Mouse (Mus musculus) embryonic facial prominence, embryonic 10.5 days (tissue): Measurements from ENCODE around the gene Cpt2. TPM values are rescaled to one million over a fixed set of nuclear protein-coding genes. Genes with fewer than 3 reads are reported as not detected.
A peak's percentile ranks its signal among the peaks of the same experiment; 100 is the strongest.

Experiments
- DNase-seq: peaks from one replicate; pipeline ENCODE4 v3.0.0-alpha.2; 2017; ENCODE audit warnings: low spot score
- H3K27ac ChIP-seq: fragments of 300-500 bp; sonication (generic); replicated peaks from 2 replicates; pipeline ENCODE4 v1.5.1; 2016; ENCODE audit warnings: mild to moderate bottlenecking
- H3K27me3 ChIP-seq: fragments of 300-500 bp; sonication (generic); replicated peaks from 2 replicates; pipeline ENCODE4 v1.6.1; 2016; ENCODE audit warnings: low read depth, mild to moderate bottlenecking; ENCODE audit not compliant: poor library complexity, severe bottlenecking
- H3K36me3 ChIP-seq: fragments of 300-500 bp; sonication (generic); replicated peaks from 2 replicates; pipeline ENCODE4 v1.6.1; 2016; ENCODE audit warnings: mild to moderate bottlenecking, moderate library complexity
- H3K4me1 ChIP-seq: fragments of 300-500 bp; sonication (generic); 2 replicates; pipeline ENCODE4 v1.6.1; 2016
- H3K4me3 ChIP-seq: fragments of 300-500 bp; sonication (generic); 2 replicates; pipeline ENCODE4 v1.5.1; 2016; ENCODE audit warnings: mild to moderate bottlenecking, moderate library complexity
- H3K9me3 ChIP-seq: fragments of 300-500 bp; sonication (generic); 2 replicates; pipeline ENCODE4 v1.6.1; 2016; ENCODE audit warnings: mild to moderate bottlenecking
- WGBS: fragments of 180-500 bp; shearing (Covaris S2); methylation state at CpG from one replicate; pipeline ENCODE4 v1.1.7; 2016; 5-methylcytosine and 5-hydroxymethylcytosine counted together
- polyA plus RNA-seq: library from polyadenylated mRNA; unstranded; fragments of >200 nt; fragmentation: Nextera tagmentation; extraction: Ambion mirVana; gene quantifications from 2 replicates; pipeline ENCODE4 v1.2.1, GENCODE M21; 2016

The Cpt2 gene
- polyA plus RNA-seq = 35.7 and 38.4 TPM in 2 replicates

DNA sequence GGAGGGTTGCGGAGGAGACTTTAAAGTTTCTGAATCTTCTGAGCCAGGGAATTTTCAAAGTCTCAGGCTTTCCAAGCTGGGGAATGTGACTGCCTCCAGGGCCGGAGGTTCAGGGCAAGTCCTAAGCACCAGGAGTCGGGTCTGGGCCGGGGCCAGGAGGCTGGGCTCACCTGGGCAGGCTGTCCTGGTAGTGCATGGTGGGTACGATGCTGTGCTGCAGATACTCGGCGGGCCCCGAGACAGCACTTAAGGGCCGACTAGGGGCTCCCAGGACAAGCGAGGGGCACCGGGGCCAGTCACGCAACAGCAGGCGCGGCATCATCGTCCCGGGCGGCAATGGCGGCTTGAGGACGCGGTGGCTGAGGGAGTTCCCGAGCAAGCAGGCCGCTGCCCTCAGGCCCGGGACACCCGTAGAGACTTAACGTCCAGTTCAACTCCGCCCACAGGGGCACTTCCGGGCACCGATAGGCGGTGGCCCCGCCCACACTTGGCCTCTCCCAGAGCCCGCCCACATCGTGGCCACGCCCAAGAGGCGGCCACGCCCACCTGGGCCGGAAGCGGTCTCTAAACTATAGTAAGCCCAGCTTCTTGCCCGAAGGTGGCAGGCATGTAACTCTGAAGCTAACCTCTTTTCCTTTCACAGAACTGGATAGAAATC is at the start of gene Cpt2:
TSS of gene Cpt2 (minus strand) at position 466 of the 658 bp plus-strand sequence.
- H3K36me3 ChIP-seq = peaks cover 7% of the 10 kb centered on the region; the same call in 1 of the 2 replicates
- H3K27ac ChIP-seq = peak within 1 kb of the TSS; percentile 85
- peak; percentile 97 for DNase-seq
- 2% methylated on average over 38 of the region's 38 CpGs for WGBS
- H3K4me3 ChIP-seq = peak within 1 kb of the TSS; percentile 65
- H3K27me3 ChIP-seq = no peaks in the 10 kb centered on the region
- no peaks in the 10 kb centered on the region for H3K9me3 ChIP-seq
- peaks cover 16% of the 10 kb centered on the region for H3K4me1 ChIP-seq

GRCm38 (mm10) chr4:107971162-107971561 is 47.8 kb upstream of the Cpt2 start:
- no peak for DNase-seq
- Histone ChIP-seq H3K4me1 (peaks cover 14% of the 10 kb centered on the region), H3K36me3 (no peaks in the 10 kb centered on the region), H3K9me3 (no peaks in the 10 kb centered on the region), H3K27me3 (no peaks in the 10 kb centered on the region), H3K4me3 (no peak overlapping the region), H3K27ac (no peak overlapping the region)
- WGBS = 86% methylated on average over 1 of the region's 1 CpGs

- no peak overlapping the region for H3K4me3 ChIP-seq
- H3K27ac ChIP-seq = no peak overlapping the region
- H3K4me1 ChIP-seq = peaks cover 14% of the 10 kb centered on the region
- no peak for DNase-seq
- no peaks in the 10 kb centered on the region for H3K36me3 ChIP-seq
- no peaks in the 10 kb centered on the region for H3K9me3 ChIP-seq
- H3K27me3 ChIP-seq = no peaks in the 10 kb centered on the region
Measured at GRCm38 (mm10) chr4:107969781-107970180, 46.4 kb upstream of the Cpt2 start.

DNA sequence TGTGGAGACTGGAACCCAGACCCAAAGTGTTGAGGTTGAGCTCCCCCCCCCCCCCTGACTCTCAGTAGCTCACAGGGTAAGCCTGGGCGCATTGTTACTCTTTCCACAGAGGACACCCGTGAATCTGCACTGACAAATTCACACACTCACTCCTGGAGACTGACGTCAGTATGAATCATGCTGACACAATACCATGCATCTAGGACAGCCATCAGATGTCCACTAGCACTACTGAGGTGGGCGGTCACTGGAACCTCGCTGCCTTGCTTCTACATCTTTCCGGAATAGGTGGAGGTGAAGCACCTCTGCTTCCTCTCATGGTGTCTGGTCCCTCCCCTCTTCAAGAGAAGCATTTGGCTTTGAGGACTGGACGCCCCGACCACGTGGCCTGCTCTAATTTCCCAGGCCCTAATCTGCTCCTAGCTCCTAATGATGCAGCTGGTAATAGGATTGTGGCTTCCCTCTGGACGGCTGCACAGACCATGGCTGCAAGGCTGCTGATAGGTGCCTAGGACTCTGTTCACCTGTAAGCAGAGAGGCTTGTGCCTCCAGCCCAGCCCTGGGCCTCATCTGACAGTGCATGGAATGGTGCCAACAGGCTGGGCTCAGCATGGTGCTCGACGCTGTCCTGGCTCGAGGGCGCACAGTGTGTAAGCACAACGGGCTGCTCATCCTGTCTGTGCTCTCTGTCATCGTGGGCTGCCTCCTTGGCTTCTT is 44.7 kb upstream of the Cpt2 start, which contains the start of gene Slc1a7:
TSS of gene Slc1a7 (plus strand) at position 367 of the 717 bp plus-strand sequence.
- no peak within 1 kb of the TSS for H3K4me3 ChIP-seq
- peaks cover 14% of the 10 kb centered on the region for H3K4me1 ChIP-seq
- DNase-seq = no peak
- no peaks in the 10 kb centered on the region for H3K36me3 ChIP-seq
- no peaks in the 10 kb centered on the region for H3K9me3 ChIP-seq
- no peaks in the 10 kb centered on the region for H3K27me3 ChIP-seq
- H3K27ac ChIP-seq = no peak within 1 kb of the TSS; the same call in 1 of the 2 replicates
- WGBS = 84% methylated on average over 16 of the region's 16 CpGs

GRCm38 (mm10) chr4:107966416-107967109 is 43.2 kb upstream of the Cpt2 start:
- DNase-seq = no peak
- 0 out of 2 replicates have a peak, but pooled peaks cover 2% of the 10 kb centered on the region for H3K27me3 ChIP-seq
- H3K9me3 ChIP-seq = no peaks in the 10 kb centered on the region
- peaks cover 20% of the 10 kb centered on the region for H3K4me1 ChIP-seq
- no peak overlapping the region for H3K27ac ChIP-seq
- no peaks in the 10 kb centered on the region for H3K36me3 ChIP-seq
- WGBS = 55% methylated on average over 5 of the region's 5 CpGs
- H3K4me3 ChIP-seq = no peak overlapping the region

- Histone ChIP-seq H3K9me3 (no peaks in the 10 kb centered on the region), H3K4me1 (peaks cover 14% of the 10 kb centered on the region), H3K4me3 (no peak overlapping the region), H3K36me3 (no peaks in the 10 kb centered on the region), H3K27me3 (0 out of 2 replicates have a peak, but pooled peaks cover 2% of the 10 kb centered on the region), H3K27ac (no peak overlapping the region)
- DNase-seq = no peak
- WGBS = 91% methylated on average over 2 of the region's 2 CpGs
Measured at GRCm38 (mm10) chr4:107962792-107963191, 39.4 kb upstream of the Cpt2 start.

DNA sequence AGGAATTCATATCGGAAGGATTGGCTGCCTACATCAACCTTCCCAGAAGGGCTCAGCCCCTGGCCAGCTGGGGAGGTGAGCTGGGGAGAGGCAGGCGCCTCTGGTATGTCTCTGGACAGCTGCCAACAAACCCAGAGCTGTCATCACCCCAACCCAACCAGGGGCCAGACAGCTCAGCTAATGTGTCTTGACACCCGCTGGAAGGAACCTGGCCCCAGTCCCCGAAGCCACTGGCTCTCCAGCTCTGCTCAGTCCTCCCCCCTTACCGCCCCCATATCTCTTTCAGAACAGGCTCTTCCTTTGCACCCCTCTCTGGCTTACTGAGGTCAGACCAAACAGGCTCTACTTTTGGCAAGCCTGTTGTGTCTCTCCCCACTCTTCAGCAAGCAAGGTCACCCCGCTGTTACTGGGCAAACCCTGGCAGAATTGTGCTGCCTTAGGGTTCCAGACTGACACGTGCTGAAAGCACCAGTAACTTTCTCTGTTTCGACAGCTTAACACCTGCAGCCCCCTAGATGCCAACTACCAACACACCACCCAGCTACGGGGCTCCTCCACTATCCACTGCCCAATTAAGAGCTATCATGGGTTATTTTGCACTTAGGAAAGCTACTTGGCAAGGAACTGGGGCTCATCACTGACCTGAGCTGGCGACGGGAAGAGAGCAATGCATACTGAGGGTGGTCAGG is 38.8 kb upstream of the Cpt2 start:
- no peak for DNase-seq
- Histone ChIP-seq H3K36me3 (no peaks in the 10 kb centered on the region), H3K4me1 (peaks cover 14% of the 10 kb centered on the region), H3K27ac (no peak overlapping the region), H3K27me3 (0 out of 2 replicates have a peak, but pooled peaks cover 2% of the 10 kb centered on the region), H3K9me3 (no peaks in the 10 kb centered on the region), H3K4me3 (no peak overlapping the region)
- 79% methylated on average over 11 of the region's 11 CpGs for WGBS

DNA sequence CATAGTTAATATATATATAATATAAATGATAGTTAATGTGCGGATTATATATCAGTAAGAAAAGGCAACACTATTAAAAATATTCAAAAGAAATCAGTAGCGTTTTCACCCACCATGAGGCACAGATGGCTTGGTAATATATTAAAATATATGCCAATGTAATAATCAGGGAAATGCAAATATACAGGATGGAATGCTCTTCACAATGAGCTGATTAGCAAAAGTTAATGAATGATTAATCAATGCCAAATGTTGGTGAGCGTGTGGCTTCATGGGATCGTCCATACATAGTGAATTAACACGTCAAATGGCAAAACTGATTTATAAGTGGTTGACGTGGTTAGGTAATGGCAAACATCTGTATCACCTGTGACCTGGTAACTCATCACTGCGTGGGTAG is 35.1 kb upstream of the Cpt2 start:
- Histone ChIP-seq H3K36me3 (no peaks in the 10 kb centered on the region), H3K4me1 (peaks cover 7% of the 10 kb centered on the region; the same call in 1 of the 2 replicates), H3K9me3 (no peaks in the 10 kb centered on the region), H3K27me3 (0 out of 2 replicates have a peak, but pooled peaks cover 2% of the 10 kb centered on the region), H3K4me3 (no peak overlapping the region), H3K27ac (no peak overlapping the region)
- 78% methylated on average over 7 of the region's 7 CpGs for WGBS
- DNase-seq = no peak

DNA sequence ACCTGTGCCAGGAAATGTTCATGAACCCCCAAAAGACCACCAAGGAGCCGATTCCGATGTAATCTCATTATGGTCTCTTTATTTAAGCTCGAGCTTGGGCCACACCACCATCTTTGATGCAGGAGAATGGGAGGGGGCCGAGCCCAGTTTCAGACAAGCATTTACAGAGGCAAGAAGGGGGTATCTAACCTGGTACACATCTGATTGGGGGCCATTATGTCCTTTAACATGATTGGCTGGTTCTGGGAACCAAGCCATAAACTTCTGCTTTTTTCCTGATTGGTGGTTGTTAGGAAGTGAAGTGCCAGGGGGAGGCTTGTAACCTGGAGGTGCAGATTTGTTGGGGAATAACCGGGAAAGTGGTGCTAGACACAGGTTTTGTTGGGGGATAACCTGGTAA is 32.3 kb upstream of the Cpt2 start:
- 79% methylated on average over 5 of the region's 5 CpGs for WGBS
- Histone ChIP-seq H3K36me3 (no peaks in the 10 kb centered on the region), H3K27ac (no peak overlapping the region), H3K4me1 (no peaks in the 10 kb centered on the region), H3K4me3 (no peak overlapping the region), H3K9me3 (no peaks in the 10 kb centered on the region), H3K27me3 (no peaks in the 10 kb centered on the region)
- no peak for DNase-seq

DNA sequence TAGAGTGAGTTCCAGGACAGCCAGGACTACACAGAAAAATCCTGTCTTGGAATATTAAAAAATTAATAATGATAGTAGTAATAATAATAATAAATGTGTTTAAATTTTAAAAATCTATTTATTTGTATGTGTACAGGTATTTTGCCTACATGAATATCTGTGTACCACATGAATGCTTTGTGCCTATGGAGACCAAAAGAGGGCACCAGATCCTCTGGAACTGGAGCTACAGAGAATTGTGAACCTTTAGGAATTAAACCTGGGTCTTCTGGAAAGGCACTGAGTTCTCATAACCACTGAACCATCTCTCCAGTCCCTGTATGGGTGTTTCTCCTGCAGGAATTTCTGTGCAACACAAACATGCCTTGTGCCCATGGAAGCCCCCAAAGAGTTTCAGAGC is 29.4 kb upstream of the Cpt2 start:
- Histone ChIP-seq H3K36me3 (no peaks in the 10 kb centered on the region), H3K27me3 (no peaks in the 10 kb centered on the region), H3K4me1 (no peaks in the 10 kb centered on the region), H3K4me3 (no peak overlapping the region), H3K9me3 (no peaks in the 10 kb centered on the region), H3K27ac (no peak overlapping the region)
- DNase-seq = no peak

- Histone ChIP-seq H3K9me3 (no peaks in the 10 kb centered on the region), H3K27me3 (no peaks in the 10 kb centered on the region), H3K4me3 (no peak overlapping the region), H3K36me3 (no peaks in the 10 kb centered on the region), H3K4me1 (no peaks in the 10 kb centered on the region), H3K27ac (no peak overlapping the region)
- no peak for DNase-seq
- 91% methylated on average over 4 of the region's 4 CpGs for WGBS
Measured at GRCm38 (mm10) chr4:107949918-107950317, 26.5 kb upstream of the Cpt2 start.

GRCm38 (mm10) chr4:107944141-107944540 is 20.7 kb upstream of the Cpt2 start:
- no peaks in the 10 kb centered on the region for H3K9me3 ChIP-seq
- DNase-seq = no peak
- 83% methylated on average over 2 of the region's 2 CpGs for WGBS
- H3K27ac ChIP-seq = no peak overlapping the region
- no peaks in the 10 kb centered on the region for H3K27me3 ChIP-seq
- no peaks in the 10 kb centered on the region for H3K36me3 ChIP-seq
- no peak overlapping the region for H3K4me3 ChIP-seq
- H3K4me1 ChIP-seq = no peaks in the 10 kb centered on the region
